Mouse (Mus musculus) cerebellum, adult 2 months (tissue): ENCODE data around the gene Ccdc88c. TPM values are rescaled to one million over a fixed set of nuclear protein-coding genes. Genes with fewer than 3 reads are reported as not detected.
A peak's percentile ranks its signal among the peaks of the same experiment; 100 is the strongest.

ENCODE experiments used
- DNase-seq, 2 experiments: peaks; one replicate each; pipeline ENCODE4 v3.0.0; 2021
- H3K27ac ChIP-seq: fragments of 200-500 bp; 2 replicates; pipeline ENCODE4 v1.5.1; 2012; ENCODE audit warnings: low read length, control low read depth, inconsistent platforms; ENCODE audit not compliant: insufficient read depth
- H3K27me3 ChIP-seq: fragments of 200-500 bp; 2 replicates; pipeline ENCODE4 v1.6.1; 2012; ENCODE audit warnings: inconsistent platforms, mild to moderate bottlenecking, low read length, moderate library complexity; ENCODE audit not compliant: control insufficient read depth, insufficient read depth
- H3K4me1 ChIP-seq: fragments of 200-500 bp; 2 replicates; pipeline ENCODE4 v1.6.1; 2011; ENCODE audit warnings: low read length; ENCODE audit not compliant: control insufficient read depth, insufficient read depth
- H3K4me3 ChIP-seq: fragments of 200-500 bp; replicated peaks from 2 replicates; pipeline ENCODE3; 2011; ENCODE audit warnings: mild to moderate bottlenecking, low read depth, low read length, control low read depth; ENCODE audit not compliant: insufficient read depth
- CTCF ChIP-seq: fragments of 200-500 bp; IDR thresholded peaks from 2 replicates; pipeline ENCODE4 v1.5.1; 2011; ENCODE audit warnings: low read depth, mild to moderate bottlenecking, control low read depth, low read length, moderate library complexity, borderline replicate concordance; ENCODE audit not compliant: insufficient read depth
- POLR2A ChIP-seq: fragments of 200-500 bp; IDR thresholded peaks from 2 replicates; pipeline ENCODE4 v1.6.1; 2011; ENCODE audit warnings: low read length, control low read depth, borderline replicate concordance; ENCODE audit not compliant: insufficient read depth
- WGBS: fragments of 180-500 bp; shearing (Covaris S2); methylation state at CpG from one replicate; pipeline ENCODE4 v1.1.7; 2018; 5-methylcytosine and 5-hydroxymethylcytosine counted together
- polyA plus RNA-seq: library from polyadenylated mRNA; depleted of rRNA; stranded (reverse); fragments of >200 nt; gene quantifications from 2 replicates; pipeline ENCODE4 v1.2.3, GENCODE M21; 2012; rRNA removed

Ccdc88c gene
- 9.0 TPM in 2 replicates for polyA plus RNA-seq

GRCm38 (mm10) chr12:101028954-101029731, at the start of gene Ccdc88c:
Gene Ccdc88c, minus strand, starts transcription at chr12:101029056.
- Histone ChIP-seq H3K4me3 (peak within 1 kb of the TSS; percentile 77), H3K27ac (no peak within 1 kb of the TSS), H3K27me3 (no peaks in the 10 kb centered on the region; the same call in 1 of the 2 replicates), H3K4me1 (no peaks in the 10 kb centered on the region)
- DNase-seq: peak; percentile 70 to 72
- TF ChIP-seq CTCF: peak; percentile 33
- no peak for TF ChIP-seq POLR2A
- under 1% methylated on average over 39 of the region's 56 CpGs for WGBS

GRCm38 (mm10) chr12:101077955-101078354, 49.1 kb upstream of the Ccdc88c start:
- Histone ChIP-seq H3K4me1 (no peaks in the 10 kb centered on the region; the same call in 1 of the 2 replicates), H3K4me3 (no peak overlapping the region), H3K27me3 (no peaks in the 10 kb centered on the region), H3K27ac (no peak overlapping the region)
- TF ChIP-seq CTCF (no peak), POLR2A (no peak)
- no peak for DNase-seq

- 74% methylated on average over 3 of the region's 3 CpGs for WGBS
Observed at GRCm38 (mm10) chr12:101075433-101075832, 46.6 kb upstream of the Ccdc88c start.

GRCm38 (mm10) chr12:101074821-101075429, 46.1 kb upstream of the Ccdc88c start:
- TF ChIP-seq CTCF: no peak
- TF ChIP-seq POLR2A: no peak
- DNase-seq: no peak
- H3K27me3 ChIP-seq: no peaks in the 10 kb centered on the region
- no peak overlapping the region for H3K27ac ChIP-seq
- WGBS: 83% methylated on average over 4 of the region's 4 CpGs
- H3K4me1 ChIP-seq: no peaks in the 10 kb centered on the region; the same call in 1 of the 2 replicates
- H3K4me3 ChIP-seq: no peak overlapping the region

More at GRCm38 (mm10) chr12:101075433-101075832, 46.6 kb upstream of the Ccdc88c start:
- H3K27ac ChIP-seq: no peak overlapping the region
- TF ChIP-seq POLR2A: no peak
- TF ChIP-seq CTCF: no peak
- no peaks in the 10 kb centered on the region for H3K27me3 ChIP-seq
- no peak for DNase-seq
- H3K4me1 ChIP-seq: no peaks in the 10 kb centered on the region; the same call in 1 of the 2 replicates
- H3K4me3 ChIP-seq: no peak overlapping the region

GRCm38 (mm10) chr12:101069813-101070212, 41.0 kb upstream of the Ccdc88c start:
- Histone ChIP-seq H3K27ac (no peak overlapping the region), H3K27me3 (no peaks in the 10 kb centered on the region), H3K4me1 (no peaks in the 10 kb centered on the region; the same call in 1 of the 2 replicates), H3K4me3 (no peak overlapping the region)
- 88% methylated on average over 1 of the region's 1 CpGs for WGBS
- TF ChIP-seq POLR2A: no peak
- TF ChIP-seq CTCF: no peak
- no peak for DNase-seq

- Histone ChIP-seq H3K4me3 (no peak overlapping the region), H3K27ac (no peak overlapping the region), H3K27me3 (no peaks in the 10 kb centered on the region), H3K4me1 (no peaks in the 10 kb centered on the region)
- WGBS: 94% methylated on average over 1 of the region's 1 CpGs
- no peak for DNase-seq
- TF ChIP-seq POLR2A (no peak), CTCF (no peak)
Observed at GRCm38 (mm10) chr12:101066329-101066728, 37.5 kb upstream of the Ccdc88c start.

- no peaks in the 10 kb centered on the region for H3K4me1 ChIP-seq
- no peaks in the 10 kb centered on the region for H3K27me3 ChIP-seq
- H3K27ac ChIP-seq: no peak overlapping the region
- H3K4me3 ChIP-seq: no peak overlapping the region
- TF ChIP-seq CTCF: no peak
- TF ChIP-seq POLR2A: no peak
- DNase-seq: no peak
Observed at GRCm38 (mm10) chr12:101039956-101040355, 11.1 kb upstream of the Ccdc88c start.
